Mouse (Mus musculus) thymus, adult 2 months (tissue): ENCODE results near the gene Auts2.

Experiments used
- CTCF ChIP-seq: fragments of 200-500 bp; IDR thresholded peaks from 2 replicates; pipeline ENCODE4 v1.5.1; 2012; ENCODE audit warnings: mild to moderate bottlenecking, control low read depth, low read length, moderate library complexity, borderline replicate concordance; ENCODE audit not compliant: control insufficient read depth, poor library complexity, insufficient read depth; ENCODE audit errors: extremely low read depth
- POLR2A ChIP-seq: fragments of 200-500 bp; IDR thresholded peaks from 2 replicates; pipeline ENCODE4 v1.6.1; 2012; ENCODE audit warnings: mild to moderate bottlenecking, low read length, control low read depth, moderate library complexity; ENCODE audit not compliant: control insufficient read depth, poor library complexity, insufficient read depth; ENCODE audit errors: extremely low read depth

- TF ChIP-seq POLR2A (no peak), CTCF (no peak)
These were observed 942.6 kb downstream of the Auts2 start for GRCm38 (mm10) chr5:131600325-131601125.
